Mouse (Mus musculus) G1E (cell line): Measurements from ENCODE around the gene Max. TPM values are rescaled to one million over a fixed set of nuclear protein-coding genes. Genes with fewer than 3 reads are reported as not detected.

Source experiments
- ATAC-seq: 2 replicates; pipeline ENCODE4 v1.8.0; 2016; ENCODE audit warnings: mild to moderate bottlenecking; ENCODE audit not compliant: insufficient number of reproducible peaks, poor library complexity, low FRiP score, severe bottlenecking; ENCODE audit errors: extremely low read depth
- DNase-seq: peaks from one replicate; pipeline ENCODE4 v3.0.0; 2012; ENCODE audit warnings: low spot score
- H3K27me3 ChIP-seq: 2 replicates; pipeline ENCODE4 v1.6.1; 2012; ENCODE audit warnings: mild to moderate bottlenecking, low read length, inconsistent platforms; ENCODE audit not compliant: insufficient read depth
- H3K36me3 ChIP-seq: replicated peaks from 2 replicates; pipeline ENCODE3; 2012; ENCODE audit warnings: mild to moderate bottlenecking, inconsistent platforms
- H3K4me1 ChIP-seq: 2 replicates; pipeline ENCODE4 v1.6.1; 2012; ENCODE audit warnings: low read depth, low read length, inconsistent platforms, mixed read lengths; ENCODE audit not compliant: insufficient read depth
- H3K4me3 ChIP-seq: 2 replicates; pipeline ENCODE4 v1.5.1; 2012; ENCODE audit warnings: low read depth, mild to moderate bottlenecking, inconsistent platforms, low read length, moderate library complexity, mixed read lengths
- H3K9me3 ChIP-seq: replicated peaks from 2 replicates; pipeline ENCODE4 v1.6.1; 2012; ENCODE audit warnings: inconsistent platforms
- CTCF ChIP-seq: IDR thresholded peaks from 2 replicates; pipeline ENCODE4 v1.5.1; 2012; ENCODE audit warnings: low read depth, low read length, inconsistent platforms, mixed read lengths
- GATA1 ChIP-seq: IDR thresholded peaks from 2 replicates; pipeline ENCODE4 v1.6.1; 2012; ENCODE audit warnings: borderline replicate concordance, low read length, inconsistent platforms, mixed read lengths
- GATA2 ChIP-seq: IDR thresholded peaks from 2 replicates; pipeline ENCODE4 v1.6.1; 2012; ENCODE audit warnings: low read depth, low read length, inconsistent platforms, borderline replicate concordance
- POLR2AphosphoS5 ChIP-seq: IDR thresholded peaks from 2 replicates; pipeline ENCODE4 v1.6.1; 2012; ENCODE audit warnings: low read depth, low read length, inconsistent platforms; ENCODE audit not compliant: insufficient replicate concordance
- TAL1 ChIP-seq: conservative IDR thresholded peaks from 2 replicates; pipeline ENCODE4 v1.6.1; 2012; ENCODE audit warnings: low read depth, low read length, inconsistent platforms, mixed read lengths
- polyA plus RNA-seq: library from polyadenylated mRNA; stranded (reverse); fragments of >175 nt; gene quantifications from 2 replicates; pipeline ENCODE4 v1.2.3, GENCODE M21; 2012
- total RNA-seq, 2 experiments: library from RNA; stranded (forward) in 1 of 2; stranded (reverse) in 1 of 2; fragments of 200-1000 nt in 1 of 2; fragments of >200 nt in 1 of 2; fragmentation: Nextera tagmentation in 1 of 2; gene quantifications; 2 replicates each; pipeline ENCODE4 v1.2.3; 2014 to 2017

Max gene
- total and polyA plus RNA-seq, 3 experiments = 136 to 252 (median 144) TPM

DNA sequence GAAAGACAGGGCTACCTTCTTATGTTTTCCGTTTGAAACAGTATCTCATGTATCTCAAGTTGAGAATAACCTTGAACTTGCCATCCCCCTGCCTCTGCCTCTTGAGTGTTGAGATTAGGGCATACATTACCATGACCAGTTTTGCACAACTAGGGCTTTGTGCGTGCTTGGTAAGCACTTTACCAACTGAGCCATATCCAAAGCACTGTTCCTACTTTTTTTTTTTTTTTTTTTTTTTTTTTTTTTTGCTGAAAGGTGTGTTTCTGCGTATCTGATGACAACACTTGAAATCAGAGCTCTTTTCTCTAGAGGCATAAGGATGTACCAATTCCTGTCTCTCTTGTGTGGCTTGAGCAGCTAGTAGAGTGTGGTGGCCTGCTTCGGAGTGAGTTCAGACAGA, 65.4 kb downstream of the Max start:
- Histone ChIP-seq H3K36me3 (peaks cover 86% of the 10 kb centered on the region), H3K4me1 (peaks cover 3% of the 10 kb centered on the region), H3K9me3 (no peaks in the 10 kb centered on the region), H3K27me3 (no peaks in the 10 kb centered on the region), H3K4me3 (no peak overlapping the region)
- no peak for TF ChIP-seq CTCF
- no peak for TF ChIP-seq TAL1
- no peak for TF ChIP-seq GATA2
- TF ChIP-seq POLR2AphosphoS5 = no peak
- no peak for TF ChIP-seq GATA1
- DNase-seq (no peak), ATAC-seq (no peak)

GRCm38 (mm10) chr12:76895777-76896176, 66.2 kb downstream of the Max start:
- no peak overlapping the region for H3K4me3 ChIP-seq
- no peaks in the 10 kb centered on the region for H3K9me3 ChIP-seq
- no peaks in the 10 kb centered on the region for H3K27me3 ChIP-seq
- no peak for DNase-seq
- H3K4me1 ChIP-seq = peaks cover 3% of the 10 kb centered on the region
- no peak for TF ChIP-seq CTCF
- TF ChIP-seq GATA1 = no peak
- TF ChIP-seq TAL1 = no peak
- TF ChIP-seq GATA2 = no peak
- TF ChIP-seq POLR2AphosphoS5 = no peak
- H3K36me3 ChIP-seq = peaks cover 88% of the 10 kb centered on the region
- ATAC-seq = no peak

DNA sequence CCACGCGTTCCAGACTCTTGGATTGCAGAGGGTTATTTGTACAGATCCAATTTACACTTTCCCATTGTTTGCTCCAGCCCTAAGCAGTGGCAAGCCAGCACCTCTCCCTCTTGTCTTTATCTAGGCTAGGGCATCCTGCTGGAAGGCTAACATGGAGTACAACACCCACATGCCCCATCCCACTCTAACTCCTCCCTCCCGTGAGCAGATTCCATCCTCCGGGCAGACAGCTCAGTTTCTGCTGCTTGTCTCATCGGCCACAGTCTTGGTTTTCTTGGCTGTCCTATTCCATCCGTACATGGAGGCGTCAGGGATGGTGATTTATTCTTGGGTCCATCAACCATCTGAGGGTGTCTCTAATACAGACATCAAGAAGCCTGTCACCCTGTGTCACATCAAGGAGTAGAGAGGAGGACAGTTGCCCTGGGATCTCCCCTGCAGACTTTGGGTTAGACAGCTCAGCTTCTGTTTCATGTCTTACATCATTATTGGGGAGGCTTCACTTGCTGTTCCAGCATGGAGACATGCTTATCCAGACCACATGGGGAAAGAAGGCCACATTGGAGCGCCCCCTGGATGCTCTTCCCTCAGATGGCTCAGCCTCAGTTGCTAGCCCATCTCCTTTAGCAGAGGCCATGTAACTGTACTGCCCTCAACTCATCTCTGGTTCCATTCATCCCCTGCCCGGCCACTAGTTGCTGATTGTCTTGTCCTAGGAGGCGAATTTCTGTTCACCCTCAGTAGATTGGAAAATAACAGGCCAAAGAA, 67.0 kb downstream of the Max start:
- DNase-seq = no peak
- TF ChIP-seq GATA2 = no peak
- TF ChIP-seq TAL1 = no peak
- no peak for TF ChIP-seq CTCF
- no peak for TF ChIP-seq GATA1
- no peak for TF ChIP-seq POLR2AphosphoS5
- Histone ChIP-seq H3K36me3 (peaks cover 88% of the 10 kb centered on the region), H3K4me1 (peaks cover 3% of the 10 kb centered on the region), H3K9me3 (no peaks in the 10 kb centered on the region), H3K4me3 (no peak overlapping the region), H3K27me3 (no peaks in the 10 kb centered on the region)
- ATAC-seq = no peak

DNA sequence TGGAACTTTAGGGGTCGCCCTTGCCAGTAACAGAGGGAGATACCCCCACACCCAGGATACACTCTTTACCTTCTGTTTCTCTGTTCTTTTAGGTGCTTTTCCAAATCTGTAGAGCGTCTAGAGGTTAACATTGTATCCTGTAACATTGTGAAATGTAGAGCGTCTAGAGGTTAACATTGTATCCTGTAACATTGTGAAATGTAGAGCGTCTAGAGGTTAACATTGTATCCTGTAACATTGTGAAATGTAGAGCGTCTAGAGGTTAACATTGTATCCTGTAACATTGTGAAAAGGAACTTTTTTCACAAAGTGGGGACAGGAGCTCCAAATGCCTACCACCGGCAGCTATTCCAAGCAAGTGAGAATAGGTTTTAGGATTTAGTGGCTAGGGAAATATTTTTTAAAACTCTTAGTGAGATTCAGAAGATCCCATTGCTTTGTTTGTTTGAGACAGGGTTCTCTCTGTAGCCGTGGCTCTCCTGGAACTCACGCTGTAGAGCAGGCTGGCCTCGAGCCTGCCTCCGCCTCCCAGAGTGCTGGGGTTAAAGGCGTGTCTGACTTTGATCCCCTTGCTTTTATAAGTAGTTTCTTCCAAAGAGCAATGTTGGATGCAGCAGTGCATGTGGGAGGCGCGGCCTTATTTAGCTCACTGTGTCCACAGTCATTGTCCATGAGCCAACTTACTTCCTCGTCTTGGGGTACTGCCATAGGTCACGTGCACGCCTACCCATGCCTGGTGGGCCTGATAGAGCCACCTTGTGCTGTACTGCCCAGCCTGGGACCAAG, 68.9 kb downstream of the Max start:
- no peaks in the 10 kb centered on the region for H3K27me3 ChIP-seq
- H3K36me3 ChIP-seq = peaks cover 87% of the 10 kb centered on the region
- no peaks in the 10 kb centered on the region for H3K9me3 ChIP-seq
- peaks cover 8% of the 10 kb centered on the region for H3K4me1 ChIP-seq
- ATAC-seq (no peak), DNase-seq (no peak)
- no peak overlapping the region for H3K4me3 ChIP-seq
- no peak for TF ChIP-seq CTCF
- TF ChIP-seq TAL1 = no peak
- no peak for TF ChIP-seq GATA1
- no peak for TF ChIP-seq POLR2AphosphoS5
- TF ChIP-seq GATA2 = no peak

DNA sequence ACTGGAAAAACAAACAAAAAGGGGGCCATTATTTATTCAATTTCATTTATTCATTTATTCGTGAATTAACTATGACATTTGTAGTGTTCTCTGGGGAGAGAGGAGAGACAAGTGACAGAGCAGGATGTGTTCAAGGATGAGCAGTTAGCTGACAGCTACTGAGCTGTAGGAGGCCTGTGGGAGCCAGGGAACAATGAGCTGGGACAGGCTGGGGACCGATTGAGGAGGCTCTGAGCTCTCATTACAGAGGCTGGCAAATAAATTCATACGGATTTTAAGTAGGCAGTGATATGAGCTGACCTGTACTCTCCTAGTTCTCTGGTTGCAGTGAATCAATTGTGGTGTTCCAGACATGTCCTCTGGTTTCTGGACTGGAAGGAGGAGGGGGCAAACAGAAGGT, 70.8 kb downstream of the Max start:
- no peak for DNase-seq
- no peaks in the 10 kb centered on the region for H3K9me3 ChIP-seq
- H3K36me3 ChIP-seq = peaks cover 91% of the 10 kb centered on the region
- ATAC-seq = no peak
- no peak for TF ChIP-seq POLR2AphosphoS5
- TF ChIP-seq TAL1 = no peak
- no peak for TF ChIP-seq GATA1
- TF ChIP-seq CTCF = no peak
- TF ChIP-seq GATA2 = no peak
- peaks cover 16% of the 10 kb centered on the region for H3K4me1 ChIP-seq
- H3K4me3 ChIP-seq = no peak overlapping the region
- H3K27me3 ChIP-seq = no peaks in the 10 kb centered on the region

- no peak for TF ChIP-seq CTCF
- no peak for TF ChIP-seq GATA1
- no peak for TF ChIP-seq POLR2AphosphoS5
- TF ChIP-seq GATA2 = no peak
- no peak for TF ChIP-seq TAL1
- Histone ChIP-seq H3K36me3 (peaks cover 86% of the 10 kb centered on the region), H3K27me3 (no peaks in the 10 kb centered on the region), H3K4me3 (no peak overlapping the region), H3K9me3 (no peaks in the 10 kb centered on the region), H3K4me1 (peaks cover 16% of the 10 kb centered on the region)
- ATAC-seq = no peak
- DNase-seq = no peak
Measured at GRCm38 (mm10) chr12:76889404-76890184, 72.4 kb downstream of the Max start.
